Comparison of ENCODE assay signal across 20 mouse cellular contexts in the genomic region with DNA sequence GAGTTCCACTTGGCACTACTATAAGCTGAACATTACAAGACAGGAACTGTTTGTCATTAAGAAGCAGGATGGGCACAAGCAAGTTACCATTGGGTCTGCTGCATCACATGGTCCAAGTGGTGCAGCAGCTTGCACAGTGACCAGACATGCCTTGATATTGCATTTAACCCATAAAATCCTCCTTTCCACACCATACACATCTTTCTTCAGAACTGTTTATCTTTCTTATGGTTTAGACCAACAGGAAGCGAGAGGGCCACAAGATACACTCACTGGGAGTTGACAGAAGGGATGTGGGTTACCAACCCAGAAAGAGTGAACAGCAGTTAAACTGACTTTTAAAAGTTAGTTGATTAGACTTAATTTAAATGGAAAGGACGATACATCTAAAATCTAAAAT.
DNase-seq lines count a peak whose midpoint lies in the region.
"Had no signal": no experiment of that assay in that cellular context is flagged by ENCODE, and none has a peak within 500 bp of the region (broad histone marks: within the 10 kb centered on the region; RNA-seq: fewer than 3 reads in every experiment).

No protein-coding gene starts in this region.

- DNase-seq in 416B (ENCODE audit: low read depth): peak; percentile 99
- DNase-seq in MEL-GATA-1-ER (ENCODE audit: extremely low read depth, low read depth): peak; percentile 71
- DNase-seq in induced T-regulatory cell, adult 2 months (ENCODE audit: low read depth): peak; percentile 47
- peak; percentile 19 for DNase-seq in naive thymus-derived CD4-positive, alpha-beta T cell, adult 2 months (ENCODE audit: low read depth)
- no peak for DNase-seq in layer of hippocampus, postnatal 10 days (ENCODE audit: low spot score in 2 of 2)
- DNase-seq in cerebellum, adult 9-10 months: no peak
- no peak for DNase-seq in retina, embryonic 14.5 days (ENCODE audit: low spot score)
- DNase-seq in adrenal gland, postnatal 25 days: no peak
- DNase-seq: cerebellum, adult 11-12 months; cerebellum, postnatal 25 days; gastrocnemius, postnatal 10 days; heart, adult 18-20 months; heart, postnatal 14 days; kidney, adult 8-10 months; kidney, postnatal 14 days; layer of hippocampus, postnatal 36 days; lung, adult 2 months; lung, postnatal 14 days; right cerebral cortex, adult 18-20 months; right cerebral cortex, postnatal 4 days had no signal

Comparison
In these comparisons a context has a peak if more than half of its experiments do, and no peak if none do; other contexts are left out.
1. DNase-seq: peak in 416B (single experiment), MEL-GATA-1-ER (single experiment), induced T-regulatory cell, adult 2 months (single experiment) and naive thymus-derived CD4-positive, alpha-beta T cell, adult 2 months (single experiment); none in layer of hippocampus, postnatal 10 days (0 of 2), cerebellum, adult 9-10 months (single experiment), retina, embryonic 14.5 days (single experiment) and adrenal gland, postnatal 25 days (single experiment).